Mouse (Mus musculus) ES-E14 (cell line): ENCODE results near the gene Orm2. TPM values are rescaled to one million over a fixed set of nuclear protein-coding genes. Genes with fewer than 3 reads are reported as not detected.

Source experiments
- DNase-seq: peaks from one replicate; pipeline ENCODE4 v3.0.0-alpha.2; 2013; ENCODE audit warnings: low read depth, low spot score
- H3K27ac ChIP-seq: 2 replicates; pipeline ENCODE4 v1.5.1; 2012; ENCODE audit warnings: low read depth, mild to moderate bottlenecking, low read length, moderate library complexity, mixed read lengths; ENCODE audit not compliant: poor library complexity, insufficient read depth, severe bottlenecking
- H3K36me3 ChIP-seq: 2 replicates; pipeline ENCODE4 v1.6.1; 2012; ENCODE audit warnings: mild to moderate bottlenecking, low read length, moderate library complexity, mixed read lengths; ENCODE audit not compliant: control insufficient read depth, poor library complexity, insufficient read depth, severe bottlenecking
- H3K4me1 ChIP-seq, 2 experiments: fragments of 150-350 bp in 1 of 2; sonication (generic) in 1 of 2; 2 replicates each; pipeline ENCODE4 v1.6.1; 2012; ENCODE audit warnings: low read length in 2 of 2, mild to moderate bottlenecking in 1 of 2, mixed read lengths in 1 of 2; ENCODE audit not compliant: control insufficient read depth in 2 of 2, insufficient read depth in 2 of 2, poor library complexity in 1 of 2
- H3K4me3 ChIP-seq, 2 experiments: fragments of 150-350 bp in 1 of 2; sonication (generic) in 1 of 2; 2 replicates each; pipeline ENCODE4 v1.5.1; 2012; ENCODE audit warnings: low read length in 2 of 2, low read depth in 1 of 2, mild to moderate bottlenecking in 1 of 2, mixed read lengths in 1 of 2; ENCODE audit not compliant: insufficient read depth in 1 of 2, poor library complexity in 1 of 2, severe bottlenecking in 1 of 2
- H3K9ac ChIP-seq: 2 replicates; pipeline ENCODE4 v1.6.1; 2012; ENCODE audit warnings: low read depth, mild to moderate bottlenecking, low read length, mixed read lengths; ENCODE audit not compliant: poor library complexity, insufficient read depth, severe bottlenecking
- H3K9me3 ChIP-seq: fragments of 150-350 bp; sonication (generic); 2 replicates; pipeline ENCODE4 v1.6.1; 2012; ENCODE audit warnings: low read depth, mild to moderate bottlenecking, low read length; ENCODE audit not compliant: control insufficient read depth, insufficient read depth
- CHD2 ChIP-seq: IDR thresholded peaks from 2 replicates; pipeline ENCODE4 v1.6.1; 2014; ENCODE audit warnings: mild to moderate bottlenecking, low read depth, low read length, inconsistent platforms
- HCFC1 ChIP-seq: IDR thresholded peaks from 2 replicates; pipeline ENCODE4 v1.6.1; 2012; ENCODE audit warnings: low read length, inconsistent platforms, borderline replicate concordance; ENCODE audit not compliant: insufficient read depth
- MAFK ChIP-seq: IDR thresholded peaks from 2 replicates; pipeline ENCODE4 v1.6.1; 2014; ENCODE audit warnings: mild to moderate bottlenecking, low read depth, low read length, inconsistent platforms; ENCODE audit not compliant: insufficient read depth
- ZC3H11A ChIP-seq: IDR thresholded peaks from 2 replicates; pipeline ENCODE4 v1.6.1; 2012; ENCODE audit warnings: low read depth, mild to moderate bottlenecking, inconsistent platforms, low read length, borderline replicate concordance
- ZNF384 ChIP-seq: IDR thresholded peaks from 2 replicates; pipeline ENCODE4 v1.6.1; 2012; ENCODE audit warnings: low read depth, low read length, inconsistent platforms
- in situ Hi-C, 2 experiments: fragments of 600-800 bp; cut with MboI; formaldehyde crosslinking; loops; one replicate each; pipeline ENCODE4 v1.15.1; 2025; ENCODE audit warnings: low sequenced_read_pairs in 2 of 2, inconsistent platforms in 1 of 2; ENCODE audit not compliant: unreplicated experiment in 2 of 2
- total RNA-seq: library from RNA; depleted of rRNA; stranded (reverse); fragments of 300-350 nt; gene quantifications from 2 replicates; pipeline ENCODE4 v1.2.3, GENCODE M21; 2012; rRNA removed

Orm2 gene
- total RNA-seq, 1 experiment: not detected

DNA sequence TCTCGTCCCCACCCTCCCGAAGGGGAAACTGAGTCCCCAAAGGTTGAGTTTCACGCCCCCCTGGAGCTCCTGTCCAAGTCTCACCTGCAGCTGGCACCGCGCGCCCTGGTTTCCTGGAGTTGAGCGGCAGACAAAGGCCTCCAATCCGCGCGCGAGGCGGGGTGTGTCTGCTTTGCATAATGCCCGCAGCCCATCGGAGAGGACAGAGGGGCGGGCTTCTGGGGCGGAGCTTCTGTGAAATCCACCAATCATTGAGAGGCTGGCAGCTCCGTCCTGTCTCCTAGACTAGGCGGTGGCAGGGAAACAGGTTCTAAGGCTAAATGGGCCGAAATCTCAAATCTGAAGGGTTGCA is 48.3 kb downstream of the Orm2 start:
- no peak for TF ChIP-seq MAFK
- no peak for TF ChIP-seq HCFC1
- no peak for TF ChIP-seq ZNF384
- TF ChIP-seq CHD2: no peak
- no peak for TF ChIP-seq ZC3H11A
- DNase-seq: peak; percentile 96
- Histone ChIP-seq H3K4me3 (peak overlapping the region; percentile 77 to 88), H3K36me3 (no peaks in the 10 kb centered on the region), H3K27ac (no peak overlapping the region), H3K9me3 (no peaks in the 10 kb centered on the region), H3K4me1 (0 out of 4 replicates have a peak, but pooled peaks cover 3 to 6% of the 10 kb centered on the region in 2 experiments), H3K9ac (peak overlapping the region; percentile 69)
- in situ Hi-C loops: no loop called here

DNA sequence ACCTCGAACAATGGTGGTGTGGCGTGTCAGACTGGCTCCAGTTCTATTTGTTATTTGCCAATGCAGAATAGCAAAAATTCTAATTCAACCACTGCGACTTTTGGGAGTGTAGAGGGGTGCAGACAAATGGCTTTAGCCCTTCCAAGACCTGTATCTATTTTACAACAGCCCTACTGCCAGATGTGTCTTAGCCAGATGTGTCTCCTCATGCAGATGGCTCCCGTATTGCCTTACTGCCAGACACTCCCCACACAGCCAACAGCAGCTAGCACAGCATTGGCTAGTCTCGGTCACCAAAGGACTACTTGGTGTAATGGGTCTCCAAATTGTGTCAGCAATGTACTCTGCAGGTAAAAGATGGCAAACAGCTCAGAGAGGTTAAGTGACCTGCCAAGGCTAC is 49.0 kb downstream of the Orm2 start:
- no peaks in the 10 kb centered on the region; the same call in 1 of the 2 replicates for H3K36me3 ChIP-seq
- TF ChIP-seq CHD2 (no peak), HCFC1 (no peak), ZC3H11A (no peak), ZNF384 (no peak), MAFK (no peak)
- H3K9me3 ChIP-seq: no peaks in the 10 kb centered on the region
- 0 out of 4 replicates have a peak, but pooled peaks cover 3 to 6% of the 10 kb centered on the region in 2 experiments for H3K4me1 ChIP-seq
- H3K4me3 ChIP-seq: peak overlapping the region; percentile 25 to 88; a peak in 3 of 4 replicates
- no peak overlapping the region for H3K9ac ChIP-seq
- no peak overlapping the region for H3K27ac ChIP-seq
- DNase-seq: no peak
- in situ Hi-C loops: no loop called here

GRCm38 (mm10) chr4:63414951-63415350 is 52.7 kb downstream of the Orm2 start:
- Histone ChIP-seq H3K4me1 (peaks cover 2 to 8% of the 10 kb centered on the region in 2 experiments), H3K4me3 (no peak overlapping the region), H3K27ac (no peak overlapping the region), H3K9ac (no peak overlapping the region), H3K9me3 (no peaks in the 10 kb centered on the region), H3K36me3 (no peaks in the 10 kb centered on the region; the same call in 1 of the 2 replicates)
- DNase-seq: no peak
- in situ Hi-C loops: no loop called here
- no peak for TF ChIP-seq ZC3H11A
- no peak for TF ChIP-seq HCFC1
- TF ChIP-seq ZNF384: no peak
- TF ChIP-seq MAFK: no peak
- TF ChIP-seq CHD2: no peak

Other genes with a start within 250 kb of the Orm2 start
- gene Ambp, start 207.7 kb upstream of the Orm2 start, total RNA-seq: not detected in 2 replicates
- not detected in 2 replicates for gene Kif12, start 190.3 kb upstream of the Orm2 start, total RNA-seq
- 1.0 and 2.4 TPM in 2 replicates for gene Col27a1, start 148.4 kb upstream of the Orm2 start, total RNA-seq
- not detected in 2 replicates for gene Orm1, start 17.9 kb upstream of the Orm2 start, total RNA-seq
- not detected in 2 replicates for gene Orm3, start 6.3 kb upstream of the Orm2 start, total RNA-seq
- 2.7 TPM in 2 replicates for gene Akna, start 40.9 kb downstream of the Orm2 start, total RNA-seq
- 5.0 and 10.8 TPM in 2 replicates for gene Whrn, start 133.5 kb downstream of the Orm2 start, total RNA-seq
- 67.2 and 105 TPM in 2 replicates for gene Atp6v1g1, start 182.3 kb downstream of the Orm2 start, total RNA-seq
- 4.1 and 7.1 TPM in 2 replicates for gene Tmem268, start 196.3 kb downstream of the Orm2 start, total RNA-seq
- not detected in 2 replicates for gene Gm11213, start 242.8 kb downstream of the Orm2 start, total RNA-seq